Mouse (Mus musculus): ENCODE measurements around the gene Ttc16.

Ttc16 gene

GRCm38 (mm10) chr2:32720681-32721229, 54.7 kb downstream of the Ttc16 start, which contains the start of gene Sh2d3c:
Gene Sh2d3c (plus strand): TSS chr2:32721055.
- in situ Hi-C loops (cut with MseI, MboI), result no loop called here

GRCm38 (mm10) chr2:32720053-32720452, 55.4 kb downstream of the Ttc16 start:
- in situ Hi-C loops (cut with MseI, MboI), result no loop called here

GRCm38 (mm10) chr2:32718761-32719160, 56.7 kb downstream of the Ttc16 start:
- in situ Hi-C loops (cut with MseI, MboI), result no loop called here

- in situ Hi-C loops (cut with MseI, MboI), result loop anchor here in 1 of 2 experiments (5.0 kb wide), 1 partner anchor 42 kb away; the partner anchor contains the start of gene Tor2a
Observed at GRCm38 (mm10) chr2:32714987-32715425, 60.4 kb downstream of the Ttc16 start.

GRCm38 (mm10) chr2:32714117-32714986, 61.1 kb downstream of the Ttc16 start:
- in situ Hi-C loops (cut with MseI, MboI), result loop anchor here in 1 of 2 experiments (5.0 kb wide), 1 partner anchor 43 kb away; the partner anchor contains the start of gene Tor2a

GRCm38 (mm10) chr2:32712934-32713817, 62.3 kb downstream of the Ttc16 start, which contains the start of gene Cdk9:
Gene Cdk9 (minus strand): TSS chr2:32713076.
- in situ Hi-C loops (cut with MseI, MboI), result loop anchor here in 1 of 2 experiments (5.0 kb wide), 1 partner anchor 44 kb away; the partner anchor contains the start of gene Tor2a

GRCm38 (mm10) chr2:32712586-32712933, 62.9 kb downstream of the Ttc16 start:
- in situ Hi-C loops (cut with MseI, MboI), result loop anchor here in 1 of 2 experiments (5.0 kb wide), 1 partner anchor 45 kb away; the partner anchor contains the start of gene Tor2a

GRCm38 (mm10) chr2:32712108-32712551, 63.3 kb downstream of the Ttc16 start:
- in situ Hi-C loops (cut with MseI, MboI), result loop anchor here in 1 of 2 experiments (5.0 kb wide), 1 partner anchor 45 kb away; the partner anchor contains the start of gene Tor2a

- in situ Hi-C loops (cut with MseI, MboI), result loop anchor here in 1 of 2 experiments (5.0 kb wide), 1 partner anchor 46 kb away; the partner anchor contains the start of gene Tor2a
Observed at GRCm38 (mm10) chr2:32711301-32712056, 64.0 kb downstream of the Ttc16 start.

GRCm38 (mm10) chr2:32710425-32710824, 65.0 kb downstream of the Ttc16 start:
- in situ Hi-C loops (cut with MseI, MboI), result loop anchor here in 1 of 2 experiments (5.0 kb wide), 1 partner anchor 47 kb away; the partner anchor contains the start of gene Tor2a

- in situ Hi-C loops (cut with MseI, MboI), result loop anchor here in 1 of 2 experiments (5.0 kb wide), 1 partner anchor 48 kb away; the partner anchor contains the start of gene Tor2a
Observed at GRCm38 (mm10) chr2:32709521-32710137, 65.8 kb downstream of the Ttc16 start.

GRCm38 (mm10) chr2:32708643-32709042, 66.8 kb downstream of the Ttc16 start:
- in situ Hi-C loops (cut with MseI, MboI), result no loop called here

Measured in mouse trophoblast stem cell (cell line).